Mouse (Mus musculus): Measurements from ENCODE around the gene Dcp1b.

DNA sequence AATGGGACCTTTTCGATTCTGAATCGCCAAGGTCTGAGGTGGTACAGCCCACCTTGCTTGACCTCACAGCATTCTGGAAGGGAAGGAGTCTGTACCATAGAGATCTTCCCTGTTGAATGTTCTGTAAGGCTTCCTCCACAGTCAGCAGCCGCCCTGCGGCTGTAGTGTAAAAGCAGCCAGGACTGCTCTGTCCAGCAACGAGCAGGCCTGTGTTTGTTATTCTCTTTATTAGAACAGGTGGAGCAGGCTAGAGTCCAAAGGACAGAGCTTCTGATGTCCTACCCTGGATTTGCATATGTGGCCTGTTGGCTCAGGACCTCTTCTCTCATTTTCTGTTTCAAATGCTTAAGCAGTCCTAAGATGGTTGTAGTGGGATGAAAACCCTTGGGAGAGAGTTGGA lies 25.3 kb downstream of the Dcp1b start:
- TF ChIP-seq POLR2A (IDR thresholded peaks at IDR 0.05; ENCODE audit: borderline replicate concordance, extremely low read depth, insufficient read depth, insufficient read length, poor library complexity, severe bottlenecking) (no peak), CTCF (IDR thresholded peaks at IDR 0.05; ENCODE audit: borderline replicate concordance, extremely low read depth, insufficient read depth, insufficient read length) (no peak)

Data from brain, embryonic 14.5 days (tissue).